Mouse (Mus musculus) embryonic facial prominence, embryonic 11.5 days (tissue): ENCODE results near the gene Hspa12b. TPM values are rescaled to one million over a fixed set of nuclear protein-coding genes. Genes with fewer than 3 reads are reported as not detected.
A peak's percentile ranks its signal among the peaks of the same experiment; 100 is the strongest.

Source experiments
- ATAC-seq: fragments of 200-750 bp; cut with Nextera tagmentation; replicated peaks from 2 replicates; pipeline ENCODE4 v1.8.0; 2017; ENCODE audit warnings: low read depth; ENCODE audit not compliant: insufficient number of reproducible peaks, low FRiP score, low TSS enrichment
- DNase-seq: peaks from one replicate; pipeline ENCODE4 v3.0.0-alpha.2; 2015; ENCODE audit warnings: low spot score
- H3K27ac ChIP-seq: fragments of 300-500 bp; sonication (generic); replicated peaks from 2 replicates; pipeline ENCODE4 v1.5.1; 2014; ENCODE audit warnings: mild to moderate bottlenecking, low read depth, low read length, control low read depth
- H3K27me3 ChIP-seq: fragments of 300-500 bp; sonication (generic); 2 replicates; pipeline ENCODE4 v1.6.1; 2014; ENCODE audit warnings: mild to moderate bottlenecking, low read length, moderate library complexity, mixed read lengths; ENCODE audit not compliant: control insufficient read depth, insufficient read depth
- H3K36me3 ChIP-seq: fragments of 300-500 bp; sonication (generic); replicated peaks from 2 replicates; pipeline ENCODE4 v1.6.1; 2014; ENCODE audit warnings: low read depth, mild to moderate bottlenecking, low read length, moderate library complexity, mixed read lengths; ENCODE audit not compliant: control insufficient read depth, insufficient read depth
- H3K4me1 ChIP-seq: fragments of 300-500 bp; sonication (generic); 2 replicates; pipeline ENCODE4 v1.6.1; 2014; ENCODE audit warnings: low read length, mixed read lengths; ENCODE audit not compliant: control insufficient read depth, insufficient read depth
- H3K4me2 ChIP-seq: fragments of 300-500 bp; sonication (generic); 2 replicates; pipeline ENCODE4 v1.6.1; 2014; ENCODE audit warnings: low read depth, mild to moderate bottlenecking, control low read depth, low read length, moderate library complexity
- H3K4me3 ChIP-seq: fragments of 300-500 bp; sonication (generic); 2 replicates; pipeline ENCODE4 v1.5.1; 2014; ENCODE audit warnings: low read depth, low read length, control low read depth
- H3K9ac ChIP-seq: fragments of 300-500 bp; sonication (generic); replicated peaks from 2 replicates; pipeline ENCODE4 v1.6.1; 2014; ENCODE audit warnings: mild to moderate bottlenecking, control low read depth, low read length
- H3K9me3 ChIP-seq: fragments of 300-500 bp; sonication (generic); replicated peaks from 2 replicates; pipeline ENCODE4 v1.6.1; 2016; ENCODE audit warnings: mild to moderate bottlenecking, low read length, inconsistent platforms, mixed read lengths; ENCODE audit not compliant: control insufficient read depth
- WGBS: fragments of 180-500 bp; shearing (Covaris S2); extraction: QIAGEN DNeasy Blood & Tissue Kit; methylation state at CpG from one replicate; pipeline ENCODE4 v1.1.7; 2014; 5-methylcytosine and 5-hydroxymethylcytosine counted together
- polyA plus RNA-seq: library from polyadenylated mRNA; unstranded; fragments of >200 nt; fragmentation: Nextera tagmentation; extraction: Ambion mirVana; gene quantifications from 2 replicates; pipeline ENCODE4 v1.2.1, GENCODE M21; 2014

The Hspa12b gene
- polyA plus RNA-seq, 1 experiment from 2014 or later: 6.3 TPM

- Histone ChIP-seq H3K4me1 (no peaks in the 10 kb centered on the region; the same call in 1 of the 2 replicates), H3K36me3 (no peaks in the 10 kb centered on the region), H3K27ac (no peak overlapping the region), H3K4me3 (peak overlapping the region; percentile 20), H3K4me2 (peak overlapping the region; percentile 44), H3K9me3 (no peaks in the 10 kb centered on the region), H3K9ac (0 out of 2 replicates have a peak overlapping the region, but pooled peaks have one; percentile 11), H3K27me3 (peaks cover 25% of the 10 kb centered on the region)
- ATAC-seq: no peak
- peak; percentile 35 for DNase-seq
- WGBS: 3% methylated on average over 43 of the region's 43 CpGs
These were observed 44.5 kb downstream of the Hspa12b start for GRCm38 (mm10) chr2:131171401-131172104.

- DNase-seq: no peak
- no peaks in the 10 kb centered on the region for H3K9me3 ChIP-seq
- ATAC-seq: no peak
- 34% methylated on average over 9 of the region's 9 CpGs for WGBS
- H3K27me3 ChIP-seq: peaks cover 25% of the 10 kb centered on the region
- no peak overlapping the region for H3K4me2 ChIP-seq
- no peak overlapping the region for H3K4me3 ChIP-seq
- H3K4me1 ChIP-seq: peaks cover under 1% of the 10 kb centered on the region; the same call in 1 of the 2 replicates
- no peaks in the 10 kb centered on the region; the same call in 1 of the 2 replicates for H3K36me3 ChIP-seq
- H3K27ac ChIP-seq: no peak overlapping the region
- no peak overlapping the region for H3K9ac ChIP-seq
These were observed 45.2 kb downstream of the Hspa12b start for GRCm38 (mm10) chr2:131172322-131172721.

- no peaks in the 10 kb centered on the region; the same call in 1 of the 2 replicates for H3K36me3 ChIP-seq
- no peak overlapping the region for H3K27ac ChIP-seq
- peaks cover 6% of the 10 kb centered on the region for H3K4me1 ChIP-seq
- peak overlapping the region; percentile 69 for H3K4me2 ChIP-seq
- peaks cover 25% of the 10 kb centered on the region for H3K27me3 ChIP-seq
- no peaks in the 10 kb centered on the region for H3K9me3 ChIP-seq
- no peak overlapping the region for H3K9ac ChIP-seq
- 5% methylated on average over 11 of the region's 11 CpGs for WGBS
- ATAC-seq: 0 out of 2 replicates have a peak, but pooled peaks have one; percentile 21
- DNase-seq: peak; percentile 94
- H3K4me3 ChIP-seq: peak overlapping the region; percentile 31
These were observed 47.6 kb downstream of the Hspa12b start for GRCm38 (mm10) chr2:131174700-131175099.

GRCm38 (mm10) chr2:131175286-131175944 lies 48.3 kb downstream of the Hspa12b start:
- DNase-seq (no peak), ATAC-seq (no peak)
- peaks cover 6% of the 10 kb centered on the region for H3K4me1 ChIP-seq
- WGBS: 75% methylated on average over 3 of the region's 3 CpGs
- H3K9ac ChIP-seq: no peak overlapping the region
- H3K36me3 ChIP-seq: no peaks in the 10 kb centered on the region; the same call in 1 of the 2 replicates
- H3K9me3 ChIP-seq: no peaks in the 10 kb centered on the region
- peaks cover 25% of the 10 kb centered on the region for H3K27me3 ChIP-seq
- no peak overlapping the region for H3K4me3 ChIP-seq
- H3K4me2 ChIP-seq: no peak overlapping the region
- no peak overlapping the region for H3K27ac ChIP-seq

GRCm38 (mm10) chr2:131175945-131176309 lies 48.8 kb downstream of the Hspa12b start:
- H3K9me3 ChIP-seq: no peaks in the 10 kb centered on the region
- ATAC-seq (no peak), DNase-seq (no peak)
- WGBS: 94% methylated on average over 1 of the region's 1 CpGs
- H3K27me3 ChIP-seq: peaks cover 25% of the 10 kb centered on the region
- no peak overlapping the region for H3K9ac ChIP-seq
- no peak overlapping the region for H3K4me3 ChIP-seq
- peaks cover 6% of the 10 kb centered on the region for H3K4me1 ChIP-seq
- H3K4me2 ChIP-seq: no peak overlapping the region
- H3K27ac ChIP-seq: no peak overlapping the region
- H3K36me3 ChIP-seq: no peaks in the 10 kb centered on the region; the same call in 1 of the 2 replicates

- no peak overlapping the region for H3K27ac ChIP-seq
- H3K27me3 ChIP-seq: peaks cover 21% of the 10 kb centered on the region
- H3K36me3 ChIP-seq: no peaks in the 10 kb centered on the region; the same call in 1 of the 2 replicates
- no peak for ATAC-seq
- H3K4me1 ChIP-seq: peaks cover 6% of the 10 kb centered on the region
- 68% methylated on average over 5 of the region's 5 CpGs for WGBS
- DNase-seq: peak; percentile 26
- H3K9me3 ChIP-seq: no peaks in the 10 kb centered on the region
- no peak overlapping the region for H3K4me3 ChIP-seq
- H3K9ac ChIP-seq: no peak overlapping the region
- H3K4me2 ChIP-seq: no peak overlapping the region
These were observed 49.4 kb downstream of the Hspa12b start for GRCm38 (mm10) chr2:131176491-131176890.

- 90% methylated on average over 9 of the region's 9 CpGs for WGBS
- Histone ChIP-seq H3K9ac (peak overlapping the region; percentile 22), H3K27me3 (peaks cover 6% of the 10 kb centered on the region), H3K4me3 (peak overlapping the region; percentile 5; the same call in 1 of the 2 replicates), H3K4me1 (peaks cover 6% of the 10 kb centered on the region), H3K4me2 (peak overlapping the region; percentile 89), H3K9me3 (no peaks in the 10 kb centered on the region), H3K27ac (no peak overlapping the region), H3K36me3 (no peaks in the 10 kb centered on the region; the same call in 1 of the 2 replicates)
- no peak for ATAC-seq
- no peak for DNase-seq
These were observed 50.9 kb downstream of the Hspa12b start for GRCm38 (mm10) chr2:131177932-131178331.

GRCm38 (mm10) chr2:131178828-131179245 lies 51.8 kb downstream of the Hspa12b start:
- no peaks in the 10 kb centered on the region for H3K27me3 ChIP-seq
- WGBS: 39% methylated on average over 26 of the region's 26 CpGs
- H3K4me3 ChIP-seq: peak overlapping the region; percentile 70
- DNase-seq (peak; percentile 17), ATAC-seq (no peak)
- H3K9me3 ChIP-seq: no peaks in the 10 kb centered on the region
- H3K9ac ChIP-seq: peak overlapping the region; percentile 93
- H3K36me3 ChIP-seq: no peaks in the 10 kb centered on the region; the same call in 1 of the 2 replicates
- peak overlapping the region; percentile 89 for H3K4me2 ChIP-seq
- H3K27ac ChIP-seq: no peak overlapping the region
- H3K4me1 ChIP-seq: peaks cover 6% of the 10 kb centered on the region
